Mouse (Mus musculus) liver, postnatal 0 days (tissue): ENCODE measurements around the gene Tex14. TPM values are rescaled to one million over a fixed set of nuclear protein-coding genes. Genes with fewer than 3 reads are reported as not detected.
"Not testable (repeated sequence)": the region's sequence is repeated elsewhere in the genome, so short reads cannot be mapped to it uniquely, and the experiment has no call there.

Experiments used
- ATAC-seq: fragments of 200-750 bp; cut with Nextera tagmentation; 2 replicates; pipeline ENCODE4 v1.8.0; 2017; ENCODE audit warnings: mild to moderate bottlenecking, moderate library complexity
- DNase-seq: peaks from one replicate; pipeline ENCODE4 v3.0.0-alpha.2; 2016
- H3K27ac ChIP-seq: fragments of 300-500 bp; sonication (generic); 2 replicates; pipeline ENCODE4 v1.5.1; 2014; ENCODE audit warnings: antibody characterized with exemption, moderate library complexity, mild to moderate bottlenecking, low read depth
- H3K27me3 ChIP-seq: fragments of 300-500 bp; sonication (generic); 2 replicates; pipeline ENCODE4 v1.6.1; 2014; ENCODE audit warnings: low read length, control low read depth, mixed read lengths; ENCODE audit not compliant: insufficient read depth
- H3K36me3 ChIP-seq: fragments of 300-500 bp; sonication (generic); replicated peaks from 2 replicates; pipeline ENCODE4 v1.6.1; 2014; ENCODE audit warnings: mild to moderate bottlenecking, control low read depth, low read length, moderate library complexity, mixed read lengths; ENCODE audit not compliant: insufficient read depth
- H3K4me1 ChIP-seq: fragments of 300-500 bp; sonication (generic); 2 replicates; pipeline ENCODE4 v1.6.1; 2014; ENCODE audit warnings: antibody characterized with exemption, mild to moderate bottlenecking, control low read depth; ENCODE audit not compliant: insufficient read depth
- H3K4me2 ChIP-seq: fragments of 300-500 bp; sonication (generic); 2 replicates; pipeline ENCODE4 v1.6.1; 2014; ENCODE audit warnings: low read depth, mild to moderate bottlenecking, low read length, moderate library complexity, mixed read lengths
- H3K4me3 ChIP-seq: fragments of 300-500 bp; sonication (generic); 2 replicates; pipeline ENCODE4 v1.5.1; 2014; ENCODE audit warnings: low read depth, low read length
- H3K9ac ChIP-seq: fragments of 300-500 bp; sonication (generic); replicated peaks from 2 replicates; pipeline ENCODE4 v1.6.1; 2014; ENCODE audit warnings: mild to moderate bottlenecking, moderate library complexity
- H3K9me3 ChIP-seq: fragments of 300-500 bp; sonication (generic); 2 replicates; pipeline ENCODE4 v1.6.1; 2016; ENCODE audit warnings: mild to moderate bottlenecking, control low read depth, low read length, mixed read lengths
- CTCF ChIP-seq: sonication (generic); IDR thresholded peaks from 2 replicates; pipeline ENCODE4 v1.5.1; 2016; ENCODE audit warnings: antibody characterized with exemption, low read depth
- EP300 ChIP-seq: IDR thresholded peaks from 2 replicates; pipeline ENCODE4 v1.6.1; 2016; ENCODE audit warnings: antibody characterized with exemption, low read depth, mild to moderate bottlenecking
- WGBS: fragments of 180-500 bp; shearing (Covaris S2); extraction: QIAGEN DNeasy Blood & Tissue Kit; methylation state at CpG from one replicate; pipeline ENCODE4 v1.1.7; 2014; ENCODE audit not compliant: insufficient replicate concordance; 5-methylcytosine and 5-hydroxymethylcytosine counted together
- polyA plus RNA-seq: library from polyadenylated mRNA; unstranded; fragments of >200 nt; fragmentation: Nextera tagmentation; extraction: Ambion mirVana; gene quantifications from 2 replicates; pipeline ENCODE4 v1.2.1, GENCODE M21; 2015

Tex14 gene
- polyA plus RNA-seq, 1 experiment from 2014 or later, result not detected

GRCm38 (mm10) chr11:87423551-87424325 is 18.9 kb downstream of the Tex14 start:
- ATAC-seq (no peak), DNase-seq (no peak)
- Histone ChIP-seq H3K4me3 (no peak overlapping the region), H3K9ac (no peak overlapping the region), H3K4me2 (peak overlapping the region; percentile 2; the same call in 1 of the 2 replicates), H3K4me1 (peaks cover 15% of the 10 kb centered on the region), H3K27ac (peak overlapping the region; percentile 89), H3K36me3 (no peaks in the 10 kb centered on the region), H3K27me3 (no peaks in the 10 kb centered on the region), H3K9me3 (no peaks in the 10 kb centered on the region)
- TF ChIP-seq EP300 (no peak), CTCF (no peak)
- WGBS, result 43% methylated on average over 6 of the region's 6 CpGs

GRCm38 (mm10) chr11:87426121-87426449 is 21.2 kb downstream of the Tex14 start:
- Histone ChIP-seq H3K9me3 (no peaks in the 10 kb centered on the region), H3K27me3 (no peaks in the 10 kb centered on the region), H3K27ac (peak overlapping the region; percentile 63), H3K9ac (peak overlapping the region; percentile 18), H3K4me1 (peaks cover 15% of the 10 kb centered on the region), H3K36me3 (no peaks in the 10 kb centered on the region), H3K4me2 (peak overlapping the region; percentile 61), H3K4me3 (peak overlapping the region; percentile 40)
- TF ChIP-seq CTCF, result no peak
- TF ChIP-seq EP300, result no peak
- DNase-seq (no peak), ATAC-seq (no peak)
- WGBS, result 0% methylated on average over 7 of the region's 7 CpGs

GRCm38 (mm10) chr11:87426450-87427250 is 21.8 kb downstream of the Tex14 start:
- H3K27me3 ChIP-seq, H3K36me3 ChIP-seq, H3K9me3 ChIP-seq: not testable (repeated sequence)
- peak; percentile 75 for ATAC-seq
- H3K27ac ChIP-seq, result peak overlapping the region; percentile 63
- TF ChIP-seq EP300, result peak; percentile 75
- peak overlapping the region; percentile 18 for H3K9ac ChIP-seq
- WGBS, result under 1% methylated on average over 23 of the region's 24 CpGs
- DNase-seq, result peak; percentile 85
- peaks cover 15% of the 10 kb centered on the region for H3K4me1 ChIP-seq
- peak overlapping the region; percentile 40 for H3K4me3 ChIP-seq
- peak overlapping the region; percentile 61 for H3K4me2 ChIP-seq

- Histone ChIP-seq H3K27ac (peak overlapping the region; percentile 50), H3K4me2 (no peak overlapping the region), H3K4me3 (no peak overlapping the region), H3K4me1 (peaks cover 12% of the 10 kb centered on the region), H3K36me3 (no peaks in the 10 kb centered on the region), H3K9ac (no peak overlapping the region), H3K27me3 (no peaks in the 10 kb centered on the region), H3K9me3 (no peaks in the 10 kb centered on the region)
- DNase-seq, result no peak
- ATAC-seq, result no peak
- no peak for TF ChIP-seq CTCF
- TF ChIP-seq EP300, result no peak
- WGBS, result 25% methylated on average over 1 of the region's 1 CpGs
These were observed 22.6 kb downstream of the Tex14 start for GRCm38 (mm10) chr11:87427273-87428050.

GRCm38 (mm10) chr11:87428051-87428673 is 23.3 kb downstream of the Tex14 start:
- no peaks in the 10 kb centered on the region for H3K36me3 ChIP-seq
- ATAC-seq (no peak), DNase-seq (no peak)
- H3K9ac ChIP-seq, result no peak overlapping the region
- H3K4me1 ChIP-seq, result peaks cover 12% of the 10 kb centered on the region
- H3K27me3 ChIP-seq, result no peaks in the 10 kb centered on the region
- no peak overlapping the region for H3K4me2 ChIP-seq
- TF ChIP-seq CTCF (no peak), EP300 (no peak)
- no peaks in the 10 kb centered on the region for H3K9me3 ChIP-seq
- no peak overlapping the region for H3K27ac ChIP-seq
- 57% methylated on average over 2 of the region's 2 CpGs for WGBS
- H3K4me3 ChIP-seq, result no peak overlapping the region

GRCm38 (mm10) chr11:87429363-87429762 is 24.5 kb downstream of the Tex14 start:
- 83% methylated on average over 4 of the region's 4 CpGs for WGBS
- peaks cover 10% of the 10 kb centered on the region; the same call in 1 of the 2 replicates for H3K4me1 ChIP-seq
- H3K27me3 ChIP-seq, result no peaks in the 10 kb centered on the region
- no peaks in the 10 kb centered on the region for H3K9me3 ChIP-seq
- no peaks in the 10 kb centered on the region for H3K36me3 ChIP-seq
- TF ChIP-seq CTCF, result no peak
- TF ChIP-seq EP300, result no peak
- H3K27ac ChIP-seq, result no peak overlapping the region
- no peak overlapping the region for H3K4me2 ChIP-seq
- no peak for ATAC-seq
- no peak overlapping the region for H3K9ac ChIP-seq
- H3K4me3 ChIP-seq, result no peak overlapping the region
- DNase-seq, result no peak
